Mouse (Mus musculus) spleen, embryonic (tissue): ENCODE measurements around the gene Alg12.
"Not testable (repeated sequence)": the region's sequence is repeated elsewhere in the genome, so short reads cannot be mapped to it uniquely, and the experiment has no call there.

Experiments
- CTCF ChIA-PET: fragments of 350-600 bp; sonication (Branson Sonifier 250); formaldehyde crosslinking; loops from one replicate; lab custom pipeline; 2022; lab: Charles Lee

The Alg12 gene

DNA sequence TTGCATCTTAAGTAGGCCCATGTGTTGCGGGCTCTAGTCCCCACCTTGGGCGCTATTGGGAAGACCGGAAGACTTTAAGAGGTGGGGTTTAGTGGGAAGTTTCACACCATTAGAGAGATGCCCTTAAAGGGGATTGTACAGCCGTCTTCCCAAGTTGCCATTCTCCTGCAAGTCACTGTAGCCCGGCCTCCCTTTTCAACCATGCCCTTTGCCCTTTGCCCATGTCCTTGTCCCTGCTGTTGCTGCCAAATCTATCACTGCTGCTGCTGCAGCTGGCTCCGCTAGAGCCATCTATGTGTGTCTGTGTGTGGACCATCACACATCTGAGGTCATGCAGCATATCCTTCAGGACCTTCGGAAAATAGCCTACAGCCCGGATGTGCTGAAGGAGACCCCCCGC lies 13.4 kb upstream of the Alg12 start:
- CTCF ChIA-PET, result interaction anchor here (0.8 kb wide), 1 partner anchor 43 kb away, joined by 9 read pairs; no protein-coding TSS in a partner anchor

DNA sequence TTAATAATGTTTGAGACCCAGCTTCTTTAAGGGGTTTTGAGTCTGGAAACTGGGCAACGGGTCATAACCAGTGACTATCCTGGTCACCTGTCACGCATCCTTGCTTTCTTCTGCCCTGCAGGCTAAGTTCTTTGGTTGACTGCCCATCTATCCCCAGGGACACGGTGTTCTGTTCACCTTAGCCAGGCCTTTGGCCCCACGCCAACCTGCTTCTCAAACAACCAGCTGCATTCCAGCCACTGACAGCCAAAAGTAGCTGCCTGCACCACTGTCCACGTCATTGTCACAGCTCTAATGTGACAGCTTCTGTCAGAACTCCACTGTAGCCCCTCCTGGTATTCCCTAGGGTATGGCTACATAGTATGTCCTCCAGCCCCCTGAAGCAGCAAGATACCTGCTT lies 12.4 kb upstream of the Alg12 start:
- CTCF ChIA-PET, result no interaction called here

DNA sequence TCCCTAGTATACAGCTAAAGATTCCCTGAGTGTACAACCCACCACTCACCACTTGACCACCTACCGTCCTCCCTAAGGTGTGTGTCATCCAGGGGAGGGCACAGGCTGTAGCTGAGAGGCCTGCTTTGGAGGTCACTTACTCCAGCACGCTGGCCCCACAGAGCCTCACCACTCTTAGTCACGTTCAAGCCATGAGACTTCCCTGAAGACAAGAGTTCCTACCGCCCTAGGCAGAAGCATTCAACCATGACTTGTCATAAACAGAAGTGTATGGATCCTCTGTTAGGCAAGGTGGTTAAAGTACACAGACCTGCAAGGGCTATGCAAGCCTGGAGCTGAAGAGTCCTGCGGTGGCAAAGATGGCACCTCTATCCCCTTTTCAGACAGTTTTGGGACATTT lies 11.6 kb upstream of the Alg12 start:
- CTCF ChIA-PET, result no interaction called here

DNA sequence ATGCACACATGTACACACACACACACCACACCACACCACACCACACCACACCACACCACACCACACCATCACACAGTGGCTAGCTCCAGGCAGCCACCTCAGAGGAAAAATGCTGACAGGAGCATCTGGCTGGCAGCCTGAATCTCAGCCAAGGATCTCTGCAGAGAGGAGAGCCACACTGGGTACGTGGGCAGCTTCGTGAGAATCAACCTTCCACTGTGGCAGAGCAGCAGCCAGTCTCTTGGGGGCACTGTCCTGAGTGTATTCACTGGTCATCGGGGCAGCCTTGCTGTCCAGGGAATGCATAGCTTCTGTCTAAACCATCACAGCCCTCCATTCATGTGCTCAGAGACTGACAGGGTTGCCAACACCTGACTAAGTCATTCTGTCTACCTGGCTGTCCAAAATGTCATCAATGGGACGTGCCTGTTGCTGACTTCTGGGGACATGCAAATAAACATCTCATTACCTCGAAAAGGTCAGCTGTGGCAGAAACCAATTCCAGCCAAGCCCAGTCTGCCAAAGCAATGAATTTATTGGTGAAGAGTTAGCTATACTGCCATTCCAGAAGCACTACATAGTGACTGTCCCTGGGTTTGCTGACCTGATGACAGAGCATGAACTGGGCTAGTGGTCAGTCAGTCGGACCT lies 10.8 kb upstream of the Alg12 start:
- CTCF ChIA-PET, result interaction anchor here (3.1 kb wide), 1 partner anchor 47 kb away, joined by 23 read pairs; no protein-coding TSS in a partner anchor

DNA sequence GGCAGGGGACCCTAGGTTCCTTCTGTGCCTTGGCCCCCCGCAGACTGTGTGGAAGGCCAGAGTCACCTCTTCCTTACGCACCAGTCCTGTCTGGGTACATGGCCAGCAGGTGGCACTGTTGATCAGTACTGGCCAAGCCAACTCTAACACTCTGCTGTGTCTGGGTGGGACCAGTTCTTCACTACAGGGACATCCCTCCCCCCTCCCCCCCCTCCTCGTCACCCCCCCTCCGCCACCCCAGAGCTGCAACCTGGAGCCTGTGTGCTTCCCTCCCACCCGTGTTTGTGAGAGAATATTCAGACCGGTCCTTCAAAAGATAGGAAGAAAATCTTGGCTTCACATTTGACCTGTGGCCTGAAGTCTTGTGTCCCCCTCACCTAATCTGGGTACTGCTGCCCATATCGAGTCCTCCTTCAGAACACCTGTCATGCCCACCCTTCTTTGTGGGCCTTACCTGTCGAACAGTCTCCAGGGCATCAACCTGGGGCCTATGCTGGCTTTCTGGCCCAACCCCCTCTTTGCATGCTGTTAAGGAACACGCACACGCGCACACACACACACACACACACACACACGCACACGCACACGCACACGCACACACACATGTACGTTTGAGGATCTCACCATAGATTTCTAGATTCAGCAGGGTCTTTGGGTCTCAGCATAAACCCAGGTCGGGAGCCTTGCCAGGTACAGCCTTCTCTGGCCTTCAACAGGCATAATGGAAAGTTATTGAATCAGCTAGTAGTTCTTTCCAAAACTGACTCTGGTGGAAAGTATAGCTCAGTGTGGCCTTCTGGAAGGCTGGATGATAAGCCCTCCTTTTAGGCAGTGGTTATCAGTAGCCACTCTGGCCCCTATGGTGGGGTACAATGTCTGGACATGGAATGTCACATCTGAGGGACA lies 9.9 kb upstream of the Alg12 start:
- CTCF ChIA-PET, result interaction anchor here (0.6 to 3.1 kb wide), 3 partner anchors 48 to 92 kb away, joined by 3 to 23 read pairs (median 3); no protein-coding TSS in a partner anchor

DNA sequence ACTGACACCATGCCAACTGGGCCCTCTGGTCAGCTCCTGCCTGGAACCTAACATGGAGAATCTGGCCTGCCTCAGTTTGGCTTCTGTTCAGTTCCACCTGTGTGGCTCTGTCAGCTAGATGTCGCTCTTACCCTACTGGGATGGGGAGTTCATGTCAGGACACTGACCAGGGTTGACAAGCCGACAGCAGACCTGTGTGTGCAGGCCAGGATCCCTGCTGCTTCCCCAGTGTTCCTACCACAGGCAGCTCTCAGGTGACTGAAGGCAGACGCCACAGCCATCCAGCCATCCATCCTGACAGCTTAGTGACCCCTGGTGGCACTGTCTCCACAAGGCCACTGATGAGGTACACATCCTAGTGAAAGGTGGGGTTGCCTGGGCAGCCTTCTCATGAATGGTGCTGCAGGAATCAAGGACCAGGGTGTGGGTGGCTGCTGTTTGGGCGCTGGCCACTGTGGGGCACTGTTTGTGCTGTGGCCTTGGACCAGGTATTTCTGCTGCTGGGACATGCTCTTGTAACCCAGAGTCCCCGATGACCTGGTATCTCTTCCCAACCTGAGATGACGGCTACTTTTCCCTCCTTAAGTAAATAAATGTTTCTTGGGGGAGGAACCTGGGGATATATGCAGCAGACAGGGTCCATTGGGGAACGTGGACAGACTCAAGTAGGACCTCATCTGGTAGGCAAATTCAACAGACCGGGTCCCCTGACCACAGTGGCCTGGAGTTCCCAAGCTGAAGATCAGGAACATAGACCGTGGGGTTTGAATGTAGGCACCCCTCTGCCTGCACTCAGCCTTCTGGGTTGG lies 9.1 kb upstream of the Alg12 start:
- CTCF ChIA-PET, result interaction anchor here (0.6 to 3.1 kb wide), 4 partner anchors 32 to 93 kb away, joined by 3 to 23 read pairs (median 3); no protein-coding TSS in a partner anchor

DNA sequence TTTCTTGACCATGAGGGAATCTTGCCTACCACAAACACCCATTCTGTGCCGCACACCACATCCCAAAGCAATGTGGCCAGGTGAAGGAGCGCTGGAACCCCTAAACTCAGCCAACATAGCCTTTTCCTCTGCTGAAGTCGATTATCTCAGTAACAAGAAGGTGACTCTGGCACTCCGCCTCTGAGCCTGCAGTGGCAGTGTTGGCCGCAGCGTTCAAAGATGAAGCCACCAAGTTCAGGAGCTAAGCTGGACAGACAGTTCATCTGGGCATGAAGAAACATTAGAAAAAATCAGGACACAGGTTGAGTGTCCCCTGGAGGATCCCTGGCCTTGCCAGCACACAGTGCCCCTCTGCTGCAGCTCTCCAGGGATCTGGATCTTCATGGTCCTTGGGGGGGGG lies 8.3 kb upstream of the Alg12 start:
- CTCF ChIA-PET, result interaction anchor here (1.1 to 3.1 kb wide), 3 partner anchors 33 to 94 kb away, joined by 3 to 23 read pairs (median 3); no protein-coding TSS in a partner anchor

DNA sequence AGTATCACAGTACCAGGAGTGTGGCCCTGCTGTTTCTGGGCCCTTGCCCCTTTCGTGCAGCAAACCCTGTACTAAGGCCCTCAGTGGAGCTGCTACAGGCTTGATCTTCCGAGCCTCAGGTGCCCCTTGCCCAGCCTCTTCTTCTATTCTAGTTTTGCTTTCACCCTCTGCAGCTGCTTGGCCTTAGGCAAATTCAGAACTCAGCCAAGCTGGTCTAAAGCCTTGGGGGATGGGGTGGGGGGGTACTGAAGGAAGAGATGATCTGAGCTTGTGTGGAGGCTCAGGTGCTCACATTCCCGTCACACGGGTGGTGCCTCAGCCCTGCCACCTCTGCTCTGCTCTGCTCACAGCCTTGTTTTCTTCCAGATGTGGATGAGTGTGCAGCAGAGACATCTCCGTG lies 4.3 kb upstream of the Alg12 start:
- CTCF ChIA-PET, result no interaction called here

DNA sequence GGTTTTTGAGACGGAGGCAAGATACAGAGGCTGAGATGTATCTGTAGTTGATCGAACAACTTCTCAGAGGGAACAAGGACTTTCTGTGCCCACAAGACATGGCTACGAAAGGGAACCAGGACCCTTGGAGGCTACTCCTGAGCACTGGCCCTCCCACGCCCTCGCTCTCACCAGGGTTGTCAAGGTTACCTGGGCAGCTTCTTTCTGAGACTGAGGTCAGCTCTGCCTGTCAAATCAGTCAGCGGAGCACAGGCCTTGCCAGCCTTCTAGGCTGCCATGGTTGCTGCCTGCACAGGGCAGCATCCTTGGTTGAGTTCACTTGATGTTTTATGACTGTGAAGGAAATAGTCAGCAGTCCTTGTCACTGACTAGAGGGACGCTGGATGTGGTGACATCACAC lies 3.4 kb upstream of the Alg12 start:
- CTCF ChIA-PET, result no interaction called here

DNA sequence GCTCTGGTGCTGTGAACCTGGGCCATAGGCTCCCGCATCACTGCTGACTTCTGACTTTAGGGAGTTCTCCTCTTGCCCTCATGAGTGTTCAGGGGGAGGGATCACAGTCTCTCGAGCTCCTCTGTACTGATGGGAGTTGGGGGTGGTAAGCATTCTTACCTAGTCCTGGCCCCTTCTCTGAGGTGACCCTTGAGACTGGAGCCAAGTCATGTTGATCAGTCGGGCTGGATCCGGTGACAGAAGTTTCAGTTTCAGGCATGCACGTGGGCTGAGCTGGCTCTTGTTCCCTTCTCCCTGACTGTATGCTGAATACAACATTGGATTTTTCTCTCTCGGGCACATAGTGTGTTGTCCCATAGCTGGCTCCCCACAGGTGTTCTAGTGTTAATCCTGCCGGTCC lies 2.3 kb upstream of the Alg12 start:
- CTCF ChIA-PET, result no interaction called here

DNA sequence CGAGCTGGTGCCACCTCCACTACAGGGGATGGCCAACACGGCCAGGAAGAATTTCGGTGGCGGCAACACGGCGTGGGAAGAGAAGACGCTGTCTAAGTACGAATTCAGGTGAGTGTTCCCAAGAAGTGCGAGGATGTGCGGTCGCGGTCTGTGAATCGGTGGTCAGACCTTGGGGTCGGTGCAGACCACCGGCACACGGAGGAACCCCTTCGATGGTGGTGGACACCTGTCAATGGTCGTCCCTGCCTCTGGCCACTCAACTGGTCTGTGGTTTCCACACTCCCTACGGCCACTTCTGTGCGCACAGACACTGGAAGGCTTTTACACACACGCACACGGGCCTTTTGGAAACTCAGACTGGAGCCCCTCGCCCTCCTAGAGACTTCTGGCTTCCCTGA lies 787 bp upstream of the Alg12 start:
- CTCF ChIA-PET, result no interaction called here

DNA sequence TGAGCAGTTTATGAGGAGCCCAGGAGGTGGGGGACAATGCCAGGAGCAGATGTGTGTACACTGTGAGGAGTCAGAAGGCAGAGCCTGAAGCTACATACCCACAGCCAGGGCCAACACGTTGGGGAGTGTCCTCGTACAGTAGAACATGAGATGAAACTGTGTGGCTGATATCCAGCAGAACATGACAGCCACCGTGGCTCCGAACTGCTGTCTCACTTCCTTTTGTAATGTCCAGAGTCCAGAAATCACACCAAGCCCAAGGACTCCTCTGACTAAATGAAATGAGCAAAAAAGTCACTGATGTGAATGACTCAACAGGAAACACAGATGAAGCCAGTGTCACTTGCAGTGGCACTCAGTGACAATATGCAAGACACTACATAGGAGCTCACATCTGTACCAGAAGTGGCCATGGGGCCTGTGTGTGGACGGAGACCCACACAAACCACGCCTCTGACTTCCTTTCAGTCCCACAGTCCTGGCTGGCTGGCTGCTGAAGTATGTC lies 3.9 kb downstream of the Alg12 start:
- CTCF ChIA-PET, result no interaction called here

DNA sequence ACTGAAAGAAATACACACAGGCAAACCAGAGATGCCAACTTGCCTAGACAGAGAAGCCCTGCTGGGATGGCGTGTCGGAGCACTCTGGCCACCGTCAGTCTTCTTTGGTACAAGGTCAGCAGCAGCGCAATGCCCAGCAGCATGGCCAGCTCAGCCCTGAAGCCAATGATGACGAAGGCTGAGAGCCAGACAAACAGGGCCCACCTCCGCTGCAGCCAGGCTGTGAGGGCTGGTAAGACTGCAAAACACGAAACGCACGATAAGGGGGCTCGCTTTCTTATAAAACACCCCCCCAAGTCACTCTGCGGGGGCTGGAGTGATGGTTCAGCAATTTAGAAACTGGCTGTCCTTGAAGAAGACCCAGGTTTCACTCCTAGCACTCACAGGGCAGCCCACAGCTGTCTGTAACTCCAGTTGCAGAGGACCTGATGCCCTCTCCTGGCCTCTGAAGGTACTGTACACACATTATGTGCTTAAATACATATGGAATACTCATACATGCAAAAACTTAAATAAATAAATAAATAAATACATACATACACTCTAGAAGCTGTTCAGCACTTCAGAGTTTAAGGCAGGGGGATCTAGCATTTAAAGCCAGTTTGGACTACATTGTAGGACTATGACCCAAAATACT lies 4.6 kb downstream of the Alg12 start:
- CTCF ChIA-PET, result no interaction called here

DNA sequence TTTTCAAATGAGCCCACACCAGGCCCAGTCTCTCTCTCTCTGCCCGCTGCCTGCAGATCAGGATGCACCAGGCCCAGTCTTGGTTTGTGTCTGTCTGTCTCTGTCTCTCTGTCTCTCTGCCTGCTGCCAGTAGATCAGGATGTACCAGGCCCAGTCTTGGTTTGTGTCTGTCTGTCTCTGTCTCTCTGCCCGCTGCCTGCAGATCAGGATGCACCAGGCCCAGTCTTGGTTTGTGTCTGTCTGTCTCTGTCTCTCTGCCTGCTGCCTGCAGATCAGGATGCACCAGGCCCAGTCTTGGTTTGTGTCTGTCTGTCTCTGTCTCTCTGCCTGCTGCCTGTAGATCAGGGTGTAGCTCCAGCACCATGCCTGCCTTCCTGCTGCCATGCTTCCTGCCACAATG lies 5.2 kb downstream of the Alg12 start:
- CTCF ChIA-PET, result not testable (repeated sequence)

DNA sequence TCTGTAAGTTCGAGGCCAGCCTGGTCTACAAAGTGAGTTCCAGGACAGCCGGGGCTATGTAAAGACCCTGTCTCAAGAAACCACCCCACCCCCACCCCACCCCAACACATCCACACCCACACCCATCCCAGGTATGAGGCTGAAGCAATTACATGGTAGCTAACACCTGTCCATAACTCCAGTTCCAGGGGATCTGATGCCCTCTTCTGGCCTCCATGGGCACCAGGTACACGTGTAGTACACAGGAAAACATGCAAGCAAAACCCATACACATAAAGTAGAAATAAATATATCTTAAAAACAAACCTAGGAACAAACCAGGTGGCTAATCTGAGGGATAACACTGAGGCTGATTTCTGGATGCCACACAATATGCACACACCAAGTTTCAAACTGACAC lies 5.9 kb downstream of the Alg12 start:
- CTCF ChIA-PET, result no interaction called here

DNA sequence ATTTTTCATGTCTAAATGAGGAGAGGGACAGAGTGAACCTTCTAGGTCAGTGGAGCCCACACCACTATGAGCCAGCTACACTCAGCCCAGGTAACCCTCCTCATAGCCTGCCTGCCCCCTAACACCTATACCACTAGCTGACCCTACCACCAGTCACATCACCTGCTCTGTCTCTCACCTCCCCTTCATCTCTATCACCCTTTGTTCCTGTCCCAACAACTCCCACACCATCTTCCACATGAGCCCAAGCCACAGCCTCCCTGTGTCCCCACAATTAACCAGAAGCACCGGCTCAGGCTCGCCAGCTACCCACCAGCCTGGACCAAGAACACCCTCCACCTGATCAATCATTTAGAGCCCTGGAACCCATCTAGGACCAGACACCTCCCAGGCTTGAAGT lies 8.7 kb downstream of the Alg12 start:
- CTCF ChIA-PET, result no interaction called here

DNA sequence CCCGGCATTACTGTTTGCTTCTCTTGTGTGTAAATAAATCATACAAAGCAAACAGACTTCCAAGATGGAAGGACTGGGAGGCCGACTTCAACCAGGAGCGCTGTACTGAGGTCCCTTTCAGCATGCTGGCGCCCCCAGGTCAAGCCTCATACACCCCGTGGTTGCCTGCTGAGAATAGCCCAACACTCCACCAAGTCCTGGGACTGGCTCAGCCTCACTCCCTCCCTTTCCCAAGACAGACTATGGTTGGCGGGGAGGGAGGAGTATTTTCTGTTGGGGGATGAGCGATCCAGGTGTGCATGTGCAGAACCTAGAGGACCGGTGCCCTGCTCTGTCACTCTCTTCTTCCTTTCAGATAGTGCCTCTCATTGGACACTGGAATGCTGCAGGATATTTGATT lies 11.0 kb downstream of the Alg12 start:
- CTCF ChIA-PET, result no interaction called here

DNA sequence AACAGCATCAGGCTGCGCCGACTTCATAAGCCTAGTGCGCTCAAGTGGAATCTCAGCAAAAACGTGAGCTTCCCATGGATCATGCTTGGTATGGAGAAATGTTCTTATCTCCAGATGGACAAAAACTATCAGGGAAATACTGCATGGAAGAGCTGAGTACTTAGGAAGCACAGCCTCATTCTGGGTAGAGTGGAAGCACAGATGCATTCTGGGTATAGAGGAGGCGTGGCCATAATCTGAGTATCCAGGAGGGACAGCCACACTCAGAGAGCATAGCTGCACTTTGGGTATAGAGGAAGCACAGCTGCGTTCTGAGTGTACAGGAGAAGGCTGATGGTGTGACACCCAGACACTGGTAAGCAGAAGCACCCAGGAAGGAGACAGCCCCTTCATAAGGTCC lies 16.8 kb downstream of the Alg12 start:
- CTCF ChIA-PET, result no interaction called here

DNA sequence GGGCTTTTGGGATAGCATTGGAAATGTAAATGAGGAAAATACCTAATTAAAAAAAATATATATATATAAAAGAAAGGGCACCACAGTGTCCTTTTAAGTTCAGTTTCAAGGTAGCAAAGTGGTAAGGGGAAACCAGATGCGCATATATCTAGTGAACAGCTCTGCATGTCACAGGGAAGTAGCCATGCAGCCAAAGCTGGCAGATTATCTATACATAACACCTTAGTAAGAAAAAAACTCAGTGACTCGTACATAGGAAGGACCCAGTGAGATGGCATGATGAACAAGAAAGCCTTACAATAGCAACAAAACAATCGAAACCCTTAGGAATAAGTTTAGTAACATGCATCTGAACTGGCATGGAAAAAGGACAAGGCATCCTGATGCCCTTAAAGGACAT lies 17.2 kb downstream of the Alg12 start:
- CTCF ChIA-PET, result no interaction called here

DNA sequence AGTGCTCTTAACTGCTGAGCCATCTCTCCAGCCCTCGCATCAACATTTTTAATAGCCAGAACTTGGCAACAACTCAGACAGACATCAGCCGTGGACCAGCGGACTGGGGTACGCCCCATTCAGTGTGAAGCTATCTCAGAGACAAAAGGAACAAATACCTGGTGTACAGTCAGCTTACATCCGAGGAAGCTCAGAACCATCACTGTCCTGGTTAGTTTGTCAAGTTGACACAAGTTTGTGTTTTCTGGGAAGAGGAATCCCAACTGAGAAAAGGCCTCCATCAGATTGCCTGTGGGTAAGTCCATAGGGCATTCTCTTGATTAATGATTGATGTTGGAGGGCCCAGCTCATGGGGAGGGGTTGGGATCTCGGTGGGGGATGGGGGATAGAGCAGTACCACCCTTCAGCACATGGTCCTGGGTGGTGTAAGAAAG lies 18.2 kb downstream of the Alg12 start:
- CTCF ChIA-PET, result no interaction called here

DNA sequence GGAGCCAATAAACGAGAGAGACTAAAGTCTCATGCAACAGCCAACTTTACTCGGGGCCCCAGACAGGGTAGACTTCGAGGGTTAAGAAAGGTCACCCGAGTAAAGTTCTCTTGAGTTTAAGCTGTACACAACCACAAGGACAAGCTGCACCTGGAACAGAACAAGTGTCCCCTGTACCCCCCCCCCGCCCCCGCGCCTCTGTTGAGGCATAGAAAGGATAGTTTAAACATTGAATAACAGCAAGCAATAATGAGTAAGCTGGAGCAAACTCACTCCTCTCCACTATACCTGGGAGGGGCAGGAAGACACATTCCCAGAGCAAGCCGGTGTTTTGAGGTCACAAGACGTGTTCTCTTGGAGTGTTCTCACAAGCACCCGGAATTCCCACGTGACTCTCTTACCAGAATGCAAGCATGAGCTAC lies 19.2 kb downstream of the Alg12 start:
- CTCF ChIA-PET, result no interaction called here
